Mouse (Mus musculus) cerebellum, postnatal 36 days (tissue): ENCODE measurements around the gene Slc47a2.

Source experiments
- DNase-seq, 2 experiments: peaks; one replicate each; pipeline ENCODE4 v3.0.0; 2021 to 2022; ENCODE audit warnings: mixed read lengths in 2 of 2

The Slc47a2 gene

DNA sequence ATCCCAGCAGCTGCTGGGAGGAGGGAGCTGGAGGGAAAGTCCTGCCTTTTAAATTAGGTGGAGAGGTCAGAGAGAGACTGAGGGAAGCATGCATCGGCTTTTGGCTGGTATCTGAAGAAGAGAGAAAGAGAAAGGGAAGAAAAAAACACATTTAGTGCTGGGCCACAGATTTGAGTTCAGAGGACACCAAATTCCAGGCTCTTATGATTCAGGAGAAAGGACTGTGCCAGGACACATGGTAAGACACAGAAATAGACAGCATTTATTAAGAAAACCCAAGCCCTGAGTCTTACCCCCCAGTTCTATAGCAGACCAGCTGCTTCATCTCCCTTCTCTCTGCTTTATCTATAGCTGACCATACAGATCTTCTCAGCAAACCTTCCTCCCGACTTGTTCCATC, 64.7 kb downstream of the Slc47a2 start:
- no peak for DNase-seq

DNA sequence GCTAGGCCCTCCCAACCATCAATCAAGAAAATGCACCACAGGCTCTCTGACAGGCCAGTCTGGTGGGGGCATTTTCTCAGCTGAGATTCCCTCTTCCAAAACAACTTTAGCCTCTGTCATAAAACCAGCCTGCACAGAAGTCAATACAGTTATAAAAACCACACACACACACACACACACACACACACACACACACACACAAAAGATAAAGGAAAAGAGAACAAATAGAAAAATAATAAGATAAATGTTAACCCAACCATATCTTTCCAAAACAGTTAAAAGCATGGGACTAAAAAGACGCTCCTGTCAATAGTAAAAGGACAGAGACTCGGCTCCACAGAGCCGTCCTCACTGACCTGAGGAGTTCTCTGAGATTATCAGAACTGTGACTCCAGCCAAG, 66.2 kb downstream of the Slc47a2 start:
- DNase-seq = no peak

DNA sequence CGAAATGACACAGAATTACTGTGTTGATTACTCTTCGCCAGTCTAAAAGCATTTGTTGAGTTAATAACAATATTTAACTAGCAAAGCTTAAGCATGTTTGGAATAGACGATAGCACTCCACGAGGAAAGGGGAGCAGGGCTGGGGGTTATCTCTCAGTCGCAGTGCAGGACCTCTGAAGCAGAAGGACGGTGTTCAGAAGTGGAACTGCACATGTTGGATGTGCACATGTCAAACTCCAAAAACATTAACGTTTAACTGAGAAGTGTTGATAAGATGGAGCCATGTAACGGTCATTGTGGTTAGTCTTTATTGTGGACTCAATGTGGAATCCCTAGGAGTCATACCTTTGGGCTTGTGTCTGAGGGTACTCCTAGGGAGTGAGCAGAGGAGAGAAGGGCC, 67.6 kb downstream of the Slc47a2 start:
- no peak for DNase-seq

DNA sequence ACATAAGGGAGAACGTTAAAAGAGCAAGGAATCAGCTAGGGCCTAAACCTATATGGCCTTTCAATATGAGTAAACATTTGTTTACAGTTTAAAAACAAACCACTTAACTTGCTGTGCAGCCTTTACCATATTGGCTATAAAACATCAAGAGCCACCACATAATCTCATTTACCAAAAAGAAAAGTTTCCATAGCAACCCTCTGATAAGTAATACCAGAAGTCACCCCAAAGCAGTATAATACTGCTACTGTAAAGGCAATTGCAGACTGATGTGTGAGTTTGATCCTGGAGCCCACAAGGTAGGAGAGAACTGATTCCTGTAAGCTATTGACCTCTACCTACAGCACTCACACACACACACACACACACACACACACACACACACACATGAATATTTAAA, 68.2 kb downstream of the Slc47a2 start:
- no peak for DNase-seq

DNA sequence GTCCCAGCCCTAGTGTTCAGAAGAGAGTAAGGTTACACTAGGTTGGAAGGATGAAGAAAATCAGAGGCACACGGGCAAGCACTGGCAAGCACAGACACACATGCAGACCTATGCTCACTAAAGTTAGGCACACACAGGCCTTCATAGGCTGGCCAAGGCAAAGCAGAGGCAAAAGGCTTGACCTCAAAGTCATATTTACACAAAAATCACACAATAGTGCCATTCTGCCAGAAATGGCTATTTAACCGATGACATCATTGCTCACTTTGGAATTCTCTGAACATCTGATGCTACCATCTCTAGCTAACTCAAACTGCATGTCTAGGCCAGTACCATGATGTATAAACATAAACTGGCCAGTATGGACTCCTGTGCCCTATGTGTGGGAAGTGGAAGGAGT, 68.7 kb downstream of the Slc47a2 start:
- no peak for DNase-seq

DNA sequence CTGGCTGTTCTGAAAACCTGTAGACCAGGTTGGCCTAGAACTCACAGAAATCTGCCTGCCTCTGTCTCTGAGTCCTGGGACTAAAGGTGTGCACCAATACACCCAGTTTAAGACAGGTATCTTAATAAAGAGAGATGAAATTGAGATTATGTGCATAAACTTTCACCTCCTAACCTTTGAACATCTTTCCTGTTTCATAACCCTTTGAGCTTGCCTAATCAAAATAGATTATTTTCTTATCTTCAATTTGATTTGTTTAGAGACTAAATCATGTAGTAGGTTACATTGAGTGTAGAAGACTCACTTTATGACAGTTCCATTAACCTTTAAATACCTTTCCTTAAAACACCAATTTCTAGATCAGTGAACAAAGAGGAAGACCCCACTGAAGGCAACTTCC, 71.0 kb downstream of the Slc47a2 start:
- no peak for DNase-seq

DNA sequence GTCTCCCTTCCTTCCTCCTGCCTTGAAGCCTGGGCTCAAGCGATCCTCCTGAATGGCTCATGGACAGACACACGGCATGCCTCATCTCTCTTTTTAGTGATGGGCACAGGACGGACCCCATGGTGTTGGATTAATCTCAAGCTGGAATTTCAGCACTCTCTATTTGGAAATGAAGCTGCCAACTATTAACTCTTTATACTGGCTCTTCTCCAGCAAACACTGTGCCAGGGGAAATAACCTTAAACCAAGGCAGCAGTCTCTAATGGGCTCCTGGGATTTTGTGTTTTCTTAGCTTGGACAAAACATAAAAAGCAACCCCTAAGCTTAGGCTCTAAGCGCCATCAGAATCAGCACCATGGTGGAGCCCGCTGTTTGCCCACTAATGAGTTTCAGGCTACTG, 72.3 kb downstream of the Slc47a2 start:
- DNase-seq = no peak

DNA sequence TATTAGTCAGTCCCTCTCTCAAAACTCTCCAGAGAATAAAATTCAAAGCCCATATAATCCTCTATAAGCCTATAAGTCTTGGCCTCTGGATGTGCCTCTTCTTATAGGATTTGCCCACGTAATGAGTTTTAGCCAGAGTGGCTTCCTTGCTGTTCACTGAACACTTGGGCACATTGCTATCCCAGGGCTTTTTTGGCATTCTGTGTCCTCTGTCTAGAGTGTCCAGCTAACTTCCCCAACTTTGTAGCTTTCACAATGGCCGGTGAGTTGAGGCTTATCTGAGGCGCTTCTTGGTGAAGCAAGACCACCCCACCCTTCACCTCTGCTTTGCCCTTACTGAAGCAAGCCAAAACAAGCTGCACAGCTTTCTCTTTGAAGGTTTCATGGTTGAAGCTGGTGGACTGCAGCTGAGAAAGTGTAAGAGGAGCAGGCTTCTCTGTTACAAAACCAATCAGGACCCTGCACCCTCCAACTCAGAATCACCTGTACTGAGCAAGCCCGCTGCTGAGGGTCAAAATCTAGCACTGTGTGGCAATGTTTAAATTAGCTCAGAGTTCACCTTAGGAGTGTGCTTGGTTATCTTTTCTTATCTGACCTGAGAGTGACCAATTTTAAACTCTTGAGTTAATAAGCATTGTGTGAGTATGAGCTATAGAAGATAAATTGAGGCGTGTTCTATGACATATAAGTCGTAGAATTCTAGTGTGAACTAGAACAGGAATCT, 73.9 kb downstream of the Slc47a2 start:
- DNase-seq = no peak

DNA sequence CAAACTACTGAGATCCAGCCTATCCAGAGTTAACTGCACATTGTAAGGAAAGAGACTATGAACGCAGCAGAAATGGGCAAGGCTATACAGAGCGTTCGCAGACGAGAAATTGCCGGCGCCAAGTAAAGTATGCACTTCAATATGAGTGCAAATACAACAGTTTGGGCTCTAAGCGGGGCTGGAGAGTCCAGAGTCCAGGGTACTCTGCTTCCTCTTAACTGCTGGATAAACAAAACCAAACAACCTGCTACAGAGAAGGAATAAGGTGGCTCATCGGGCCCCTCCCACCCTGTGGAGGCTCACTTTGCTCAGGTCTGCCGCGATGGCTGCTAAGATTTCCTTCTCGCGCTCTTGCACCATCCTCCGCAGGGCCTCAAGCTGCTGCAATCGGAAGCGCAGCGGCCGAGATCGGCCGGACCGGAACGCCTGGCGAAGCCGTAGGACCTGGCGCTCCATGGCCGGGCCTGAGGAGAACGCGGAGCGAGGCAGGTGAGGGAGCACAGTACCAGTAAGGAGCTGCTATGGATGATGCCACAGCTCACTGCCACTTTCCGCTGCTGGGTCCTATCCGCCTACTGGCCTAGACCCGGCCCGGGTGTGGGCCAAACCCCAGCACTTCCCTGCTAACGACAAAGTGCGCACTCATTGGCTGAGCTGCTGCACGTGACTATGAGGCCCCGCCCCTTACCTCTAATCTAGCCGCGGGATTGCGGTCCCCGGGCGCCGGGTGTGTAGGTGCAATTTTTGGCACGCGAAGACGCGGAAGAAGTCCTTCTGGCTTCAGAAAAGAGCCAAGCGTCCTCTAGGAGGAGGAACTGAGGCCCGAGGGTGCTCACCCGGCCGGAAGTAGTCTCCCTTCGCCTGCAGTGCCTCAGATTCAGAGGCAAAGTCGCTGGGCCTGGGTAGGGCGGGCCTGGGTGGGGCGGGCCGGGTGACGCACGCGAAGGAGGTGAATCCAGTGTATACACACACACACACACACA, 75.8 kb downstream of the Slc47a2 start, which contains the start of gene Aldh3a2:
Gene Aldh3a2, minus strand, starts transcription at position 914 of the 983 bp plus-strand sequence.
- DNase-seq = peak; percentile 96 to 97

DNA sequence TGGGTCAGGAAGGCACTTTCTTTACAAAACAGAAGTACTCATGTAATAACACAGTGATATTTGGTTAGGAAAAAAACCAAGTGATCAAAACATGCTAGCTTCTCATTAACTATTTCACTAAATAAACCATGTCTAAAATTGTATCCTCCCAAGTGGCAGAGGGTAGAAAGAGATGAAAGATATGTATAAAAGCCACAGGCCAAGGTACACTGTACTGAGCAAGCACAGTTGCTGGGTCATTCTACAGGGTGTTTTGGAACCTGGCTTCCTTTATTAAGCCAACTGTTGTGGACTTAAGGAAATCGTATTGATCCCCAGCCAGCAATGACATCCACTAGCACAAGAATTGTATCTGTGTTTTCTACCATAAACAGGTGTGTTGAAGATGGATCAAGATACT, 78.8 kb downstream of the Slc47a2 start:
- DNase-seq = no peak

DNA sequence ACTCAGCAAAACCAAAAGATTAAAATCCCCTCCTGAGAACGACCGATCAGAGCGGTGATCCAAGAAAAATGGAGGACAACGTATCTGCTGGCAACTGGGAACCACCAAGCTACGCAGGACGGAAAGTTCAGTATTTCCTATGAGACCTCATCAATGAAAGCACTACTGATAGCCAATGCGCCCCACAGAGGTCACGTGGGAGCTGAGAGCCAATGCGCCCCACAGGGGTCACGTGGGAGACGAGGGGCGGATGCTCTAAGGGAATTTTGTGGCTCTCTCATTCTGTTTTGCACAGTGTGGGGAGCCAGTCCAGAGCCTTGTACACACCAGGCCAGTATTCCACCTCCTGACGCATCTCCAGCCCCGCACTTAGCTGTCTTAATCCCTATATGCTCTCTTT, 80.1 kb downstream of the Slc47a2 start:
- no peak for DNase-seq

DNA sequence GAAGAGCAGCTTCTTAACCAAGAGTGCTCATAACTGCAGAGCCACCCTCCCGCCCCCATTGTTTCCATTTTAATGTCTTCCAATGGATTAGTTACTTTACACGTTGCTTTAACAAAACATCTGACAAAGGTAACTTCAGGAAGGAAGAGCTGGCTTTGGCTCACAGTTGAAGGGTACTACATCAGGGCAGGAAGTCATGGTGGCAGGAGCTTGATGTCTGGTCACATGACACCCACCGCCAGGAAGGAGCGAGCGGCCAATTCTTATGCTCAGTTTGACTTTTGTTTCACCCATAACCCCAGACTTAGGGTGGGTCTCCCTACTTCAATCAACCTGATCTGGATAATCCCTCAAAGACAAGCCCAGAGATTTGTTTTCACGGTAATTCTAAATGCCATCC, 83.6 kb downstream of the Slc47a2 start:
- DNase-seq = no peak

DNA sequence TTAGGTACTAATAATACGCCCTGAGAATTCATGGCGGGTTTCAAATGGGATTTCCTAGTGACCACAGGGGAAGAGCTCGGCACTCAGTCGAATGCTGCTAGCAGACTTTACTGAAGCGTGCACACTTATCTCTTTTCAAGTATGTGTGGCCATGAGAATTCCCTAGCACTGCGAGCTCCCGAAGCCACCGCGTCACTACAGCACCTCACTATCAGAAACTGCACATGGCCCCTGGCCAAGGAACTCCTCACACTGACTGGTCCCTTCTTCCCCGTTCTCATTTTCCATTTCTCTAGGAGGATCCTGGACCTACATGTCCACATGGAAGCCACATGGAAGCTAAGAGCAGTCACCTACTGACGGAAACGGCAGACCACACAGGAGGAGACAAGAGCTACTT, 89.9 kb downstream of the Slc47a2 start:
- no peak for DNase-seq

DNA sequence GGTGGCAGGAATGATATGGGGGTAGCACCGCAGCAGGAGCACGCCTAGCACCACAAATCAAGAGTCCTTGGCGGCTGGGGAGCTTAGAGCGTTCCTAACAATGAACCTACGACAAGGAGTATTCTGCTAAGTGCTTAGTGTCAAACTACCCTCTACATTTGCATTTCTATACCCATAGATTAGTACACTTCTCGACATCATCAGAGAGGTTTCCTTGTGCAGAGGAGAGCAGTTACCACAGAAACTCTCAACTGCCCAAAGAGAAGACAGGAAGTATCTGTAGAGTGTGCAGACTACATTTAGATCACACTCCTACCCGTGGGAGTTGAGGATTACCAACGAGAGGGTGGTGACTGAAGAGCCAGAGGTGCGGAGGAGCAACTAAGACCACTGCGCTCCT, 90.9 kb downstream of the Slc47a2 start:
- no peak for DNase-seq
